Mouse (Mus musculus) E14TG2a.4 (cell line): Measurements from ENCODE around the gene Itga9.

Experiments used
- CTCF ChIP-seq: conservative IDR thresholded peaks from 2 replicates; pipeline ENCODE4 v1.5.1; 2014; ENCODE audit warnings: low read length
- NANOG ChIP-seq: IDR thresholded peaks from 2 replicates; pipeline ENCODE4 v1.6.1; 2014; ENCODE audit warnings: borderline replicate concordance, low read length, mixed read lengths
- POU5F1 ChIP-seq: IDR thresholded peaks from 2 replicates; pipeline ENCODE4 v1.6.1; 2014; ENCODE audit warnings: low read length, borderline replicate concordance

DNA sequence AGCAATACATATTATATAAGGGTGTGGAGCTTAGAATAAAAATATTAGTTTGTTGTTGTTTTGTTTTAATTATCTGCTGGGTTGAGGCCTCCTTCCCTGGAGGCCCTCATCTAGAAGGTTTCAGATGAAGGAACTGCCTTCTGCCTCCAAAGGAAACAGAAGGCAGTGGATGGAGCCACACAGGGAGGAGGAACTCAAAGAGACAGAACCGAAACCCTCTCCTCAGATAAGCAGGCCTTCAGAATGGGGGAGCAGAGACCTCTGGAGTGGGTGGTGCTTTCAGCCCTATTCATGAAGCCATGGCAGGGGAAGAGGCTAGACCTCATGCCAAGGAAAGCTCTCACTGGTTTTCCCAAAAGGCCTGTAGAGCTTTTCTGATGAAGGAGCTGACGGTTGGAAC lies 216.1 kb downstream of the Itga9 start:
- no peak for TF ChIP-seq CTCF
- TF ChIP-seq POU5F1 = no peak
- no peak for TF ChIP-seq NANOG
